15 mouse cellular contexts compared by ENCODE assay signal in genomic region chr9:106355975-106356286, GRCm38 (mm10). TPM values are rescaled to one million over a fixed set of nuclear protein-coding genes. Genes with fewer than 3 reads are reported as not detected.
A peak's percentile ranks its signal among the peaks of the same experiment; 100 is the strongest.
DNase-seq lines count a peak whose midpoint lies in the region; ATAC-seq and TF ChIP-seq lines count a peak whose summit lies in the region.
"Had no signal": no experiment of that assay in that cellular context is flagged by ENCODE, and none has a peak within 500 bp of the region (broad histone marks: within the 10 kb centered on the region; RNA-seq: fewer than 3 reads in every experiment).

No protein-coding gene starts in this region.

- H3K27ac ChIP-seq in forebrain, embryonic 12.5 days = peak overlapping the region; percentile 39
- H3K27ac ChIP-seq in forebrain, postnatal 0 days (ENCODE audit: low read depth, low read length) = no peak overlapping the region
- H3K27ac ChIP-seq in kidney, postnatal 0 days = no peak overlapping the region
- H3K27ac ChIP-seq in hindbrain, embryonic 13.5 days = peak overlapping the region; percentile 35; the same call in 1 of the 2 replicates
- H3K27ac ChIP-seq in neural tube, embryonic 13.5 days (replicated peaks) = peak overlapping the region; percentile 38; the same call in 1 of the 2 replicates
- H3K27ac ChIP-seq: left cerebral cortex, adult 2 months had no signal

- H3K4me1 ChIP-seq in forebrain, embryonic 12.5 days = peaks cover 36% of the 10 kb centered on the region
- no peaks in the 10 kb centered on the region for H3K4me1 ChIP-seq in forebrain, postnatal 0 days (ENCODE audit: insufficient read depth)
- peaks cover 12% of the 10 kb centered on the region; the same call in 1 of the 2 replicates for H3K4me1 ChIP-seq in kidney, postnatal 0 days (replicated peaks; ENCODE audit: insufficient read depth, low read length)
- peaks cover 18% of the 10 kb centered on the region for H3K4me1 ChIP-seq in hindbrain, embryonic 13.5 days (replicated peaks)
- H3K4me1 ChIP-seq in neural tube, embryonic 13.5 days (replicated peaks) = peaks cover 8% of the 10 kb centered on the region

- H3K4me3 ChIP-seq in forebrain, embryonic 12.5 days (replicated peaks) = no peak overlapping the region
- H3K4me3 ChIP-seq in forebrain, postnatal 0 days (ENCODE audit: low read depth, low read length) = no peak overlapping the region
- H3K4me3 ChIP-seq in kidney, postnatal 0 days (replicated peaks; ENCODE audit: low read depth, low read length) = no peak overlapping the region
- H3K4me3 ChIP-seq in hindbrain, embryonic 13.5 days = no peak overlapping the region
- H3K4me3 ChIP-seq in neural tube, embryonic 13.5 days = no peak overlapping the region
- H3K4me3 ChIP-seq: left cerebral cortex, adult 2 months had no signal

- no peaks in the 10 kb centered on the region for H3K9me3 ChIP-seq in forebrain, embryonic 12.5 days
- no peaks in the 10 kb centered on the region for H3K9me3 ChIP-seq in forebrain, postnatal 0 days (ENCODE audit: low read length)
- H3K9me3 ChIP-seq in kidney, postnatal 0 days (replicated peaks; ENCODE audit: low read length) = no peaks in the 10 kb centered on the region
- no peaks in the 10 kb centered on the region for H3K9me3 ChIP-seq in hindbrain, embryonic 13.5 days
- H3K9me3 ChIP-seq in neural tube, embryonic 13.5 days = no peaks in the 10 kb centered on the region
- H3K9me3 ChIP-seq: G1E had no signal

- no peak for DNase-seq in forebrain, postnatal 0 days
- no peak for DNase-seq in kidney, postnatal 0 days (ENCODE audit: low spot score)
- no peak for DNase-seq in kidney, postnatal 25 days
- no peak for DNase-seq in adrenal gland, adult 18-20 months (ENCODE audit: low spot score in 2 of 2)
- DNase-seq in right cerebral cortex, postnatal 25 days = no peak
- DNase-seq: cerebellum, postnatal 36 days; kidney, adult 8-10 months; spleen, adult 18-20 months; thymus, postnatal 25 days had no signal

- H3K36me3 ChIP-seq in forebrain, embryonic 12.5 days (replicated peaks) = no peaks in the 10 kb centered on the region
- no peaks in the 10 kb centered on the region for H3K36me3 ChIP-seq in forebrain, postnatal 0 days (ENCODE audit: insufficient read depth)
- no peaks in the 10 kb centered on the region for H3K36me3 ChIP-seq in kidney, postnatal 0 days (ENCODE audit: insufficient read depth, low read length)
- H3K36me3 ChIP-seq in hindbrain, embryonic 13.5 days = no peaks in the 10 kb centered on the region
- no peaks in the 10 kb centered on the region for H3K36me3 ChIP-seq in neural tube, embryonic 13.5 days

- no peaks in the 10 kb centered on the region for H3K27me3 ChIP-seq in forebrain, embryonic 12.5 days
- no peaks in the 10 kb centered on the region for H3K27me3 ChIP-seq in forebrain, postnatal 0 days (ENCODE audit: insufficient read depth, low read length)
- no peaks in the 10 kb centered on the region for H3K27me3 ChIP-seq in kidney, postnatal 0 days (ENCODE audit: insufficient read depth, low read length)
- no peaks in the 10 kb centered on the region for H3K27me3 ChIP-seq in hindbrain, embryonic 13.5 days
- no peaks in the 10 kb centered on the region for H3K27me3 ChIP-seq in neural tube, embryonic 13.5 days

- H3K4me2 ChIP-seq in forebrain, embryonic 12.5 days = no peak overlapping the region
- H3K4me2 ChIP-seq in forebrain, postnatal 0 days (ENCODE audit: low read depth) = no peak overlapping the region
- no peak overlapping the region for H3K4me2 ChIP-seq in kidney, postnatal 0 days (ENCODE audit: low read length)
- H3K4me2 ChIP-seq in hindbrain, embryonic 13.5 days = no peak overlapping the region
- H3K4me2 ChIP-seq in neural tube, embryonic 13.5 days = no peak overlapping the region

- no peak overlapping the region for H3K9ac ChIP-seq in forebrain, embryonic 12.5 days
- no peak overlapping the region for H3K9ac ChIP-seq in forebrain, postnatal 0 days
- H3K9ac ChIP-seq in kidney, postnatal 0 days (ENCODE audit: low read depth, low read length) = no peak overlapping the region
- H3K9ac ChIP-seq in hindbrain, embryonic 13.5 days = no peak overlapping the region
- 0 out of 2 replicates have a peak overlapping the region, but pooled peaks have one; percentile 12 for H3K9ac ChIP-seq in neural tube, embryonic 13.5 days

- no peak for ATAC-seq in forebrain, embryonic 12.5 days (ENCODE audit: low FRiP score)
- no peak for ATAC-seq in forebrain, postnatal 0 days
- ATAC-seq in kidney, postnatal 0 days (replicated peaks; ENCODE audit: low FRiP score, low read depth) = peak; percentile 8; the same call in 1 of the 2 replicates
- no peak for ATAC-seq in hindbrain, embryonic 13.5 days (ENCODE audit: low FRiP score)
- ATAC-seq in neural tube, embryonic 13.5 days (ENCODE audit: low read depth) = 0 out of 2 replicates have a peak, but pooled peaks have one; percentile 4
- ATAC-seq: activated CD4-positive, CD25-positive, alpha-beta regulatory T cell, adult 4 months had no signal

- TF ChIP-seq CTCF in forebrain, postnatal 0 days (IDR thresholded peaks at IDR 0.05; ENCODE audit: low read depth) = no peak
- TF ChIP-seq CTCF in kidney, postnatal 0 days (IDR thresholded peaks at IDR 0.05; ENCODE audit: low read depth) = no peak

RNA-seq across cellular contexts. Expression of gene Dusp7, which starts 12.5 kb away (rescaled TPM):
- 12.1 and 16.3 TPM in 2 replicates for polyA plus RNA-seq in forebrain, embryonic 12.5 days (2016; fragmentation: Nextera tagmentation; extraction: Ambion mirVana)
- 43.5 and 44.5 TPM in 2 replicates for total RNA-seq in forebrain, postnatal 0 days (2014; rRNA removed)
- 16.5 and 16.7 TPM in 2 replicates for polyA plus RNA-seq in forebrain, postnatal 0 days (2015; fragmentation: Nextera tagmentation; extraction: Ambion mirVana)
- polyA plus RNA-seq in kidney, postnatal 0 days (2015; fragmentation: Nextera tagmentation; extraction: Ambion mirVana) = 15.1 and 15.8 TPM in 2 replicates
- 9.9 and 10.3 TPM in 2 replicates for polyA plus RNA-seq in hindbrain, embryonic 13.5 days (2015; fragmentation: Nextera tagmentation; extraction: Ambion mirVana)
- 12.3 and 13.1 TPM in 2 replicates for polyA plus RNA-seq in neural tube, embryonic 13.5 days (2015; fragmentation: Nextera tagmentation; extraction: Ambion mirVana)
- total RNA-seq in adrenal gland, adult 18-20 months (2021) = 10 to 100 TPM; 11.8 to 22.2 TPM

Comparison
In these comparisons a context has a peak if more than half of its experiments do, and no peak if none do; other contexts are left out.
1. H3K27ac ChIP-seq: peak in forebrain, embryonic 12.5 days (single experiment), hindbrain, embryonic 13.5 days (single experiment) and neural tube, embryonic 13.5 days (single experiment); none in forebrain, postnatal 0 days (single experiment) and kidney, postnatal 0 days (single experiment).
2. ATAC-seq: peak in kidney, postnatal 0 days (single experiment) and neural tube, embryonic 13.5 days (single experiment); none in forebrain, embryonic 12.5 days (single experiment), forebrain, postnatal 0 days (single experiment) and hindbrain, embryonic 13.5 days (single experiment).